Mouse (Mus musculus) erythroblast, embryonic 14.5 days (primary cell): Measurements from ENCODE around the gene Adcy10.

Experiments used
- GATA1 ChIP-seq: IDR thresholded peaks from 2 replicates; pipeline ENCODE4 v1.6.1; 2012; ENCODE audit warnings: low read length, inconsistent platforms, mixed read lengths
- TAL1 ChIP-seq: IDR thresholded peaks from 3 replicates; pipeline ENCODE4 v1.6.1; 2012; ENCODE audit warnings: low read length, inconsistent platforms, mixed read lengths

DNA sequence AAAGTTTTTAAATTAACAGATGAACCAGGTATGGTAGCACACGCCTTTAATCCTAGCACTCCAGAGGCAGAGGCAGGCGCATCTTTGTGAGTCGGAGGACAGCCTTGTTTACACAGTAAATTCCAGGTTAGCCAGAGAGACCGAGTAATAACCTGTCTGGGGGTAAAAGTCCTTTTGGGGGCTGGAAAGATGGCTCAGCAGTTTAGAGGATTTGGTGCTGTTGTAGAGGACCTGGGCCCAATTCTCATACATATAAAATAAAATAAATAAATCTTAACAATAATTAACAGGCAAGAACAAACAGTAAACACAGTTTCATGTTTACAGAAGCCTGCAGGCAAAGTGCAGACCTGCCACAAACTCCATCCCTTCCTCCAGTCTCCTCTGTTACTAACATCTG, 123.9 kb downstream of the Adcy10 start:
- no peak for TF ChIP-seq TAL1
- no peak for TF ChIP-seq GATA1
